Comparison of ENCODE assay signal across 8 mouse cellular contexts in the genomic region with DNA sequence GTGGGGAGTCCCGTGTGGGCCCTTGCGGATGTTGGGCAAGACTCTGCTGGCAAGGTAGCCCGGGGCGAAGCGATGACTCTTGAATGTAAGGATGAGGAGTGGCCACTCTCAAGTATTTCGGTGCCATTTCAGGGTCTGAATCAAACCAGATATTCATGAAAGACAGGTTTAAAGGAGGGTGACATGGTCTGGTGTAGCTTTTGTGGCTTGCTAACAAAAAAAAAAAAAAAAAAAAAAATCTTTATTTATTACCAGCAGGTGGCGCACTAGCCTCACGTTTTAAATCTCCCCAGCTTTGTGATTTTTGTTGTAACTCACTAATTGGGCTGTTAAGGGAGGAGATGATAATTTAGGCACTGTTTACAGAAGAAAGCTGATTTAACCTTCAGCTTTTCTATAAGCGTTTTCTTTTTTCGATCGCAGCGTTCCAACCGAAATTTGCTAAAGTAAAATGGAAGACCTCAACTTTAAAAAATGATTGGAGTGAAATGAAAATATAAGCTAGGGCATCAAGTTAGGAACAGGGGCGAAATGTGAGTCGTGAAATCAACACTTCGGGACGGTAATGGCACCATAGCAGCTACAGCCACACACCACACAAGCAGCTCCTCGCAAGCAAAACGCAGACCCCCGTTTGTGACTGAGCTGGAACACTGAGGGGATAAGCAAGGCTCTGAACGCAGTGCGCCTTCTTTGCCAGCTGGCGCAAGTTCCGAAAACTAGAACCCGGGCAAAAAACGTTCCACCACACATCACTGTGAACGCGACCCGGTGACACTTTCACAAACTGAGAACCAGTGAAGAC. TPM values are rescaled to one million over a fixed set of nuclear protein-coding genes. Genes with fewer than 3 reads are reported as not detected.
A peak's percentile ranks its signal among the peaks of the same experiment; 100 is the strongest.
DNase-seq lines count a peak whose midpoint lies in the region; ATAC-seq and TF ChIP-seq lines count a peak whose summit lies in the region.

No protein-coding gene starts in this region.

- TF ChIP-seq POLR2A in liver, adult 2 months (IDR thresholded peaks at IDR 0.05; ENCODE audit: extremely low read depth, insufficient read depth, low read length), result no peak

- H3K4me2 ChIP-seq in forebrain, embryonic 11.5 days (ENCODE audit: low read depth, low read length, severe bottlenecking), result no peak overlapping the region
- peak overlapping the region; percentile 28; the same call in 1 of the 2 replicates for H3K4me2 ChIP-seq in midbrain, postnatal 0 days (ENCODE audit: low read depth, low read length, poor library complexity, severe bottlenecking)

- H3K9me3 ChIP-seq in forebrain, embryonic 11.5 days (ENCODE audit: control insufficient read depth, low read length), result no peaks in the 10 kb centered on the region
- H3K9me3 ChIP-seq in midbrain, postnatal 0 days (ENCODE audit: low read length), result no peaks in the 10 kb centered on the region

- no peak overlapping the region for H3K27ac ChIP-seq in liver, adult 2 months (replicated peaks; ENCODE audit: insufficient read depth, low read depth, low read length)
- H3K27ac ChIP-seq in forebrain, embryonic 11.5 days (ENCODE audit: low read depth, low read length), result no peak overlapping the region
- no peak overlapping the region for H3K27ac ChIP-seq in midbrain, postnatal 0 days (ENCODE audit: low read depth, low read length)

- H3K4me1 ChIP-seq in liver, adult 2 months (ENCODE audit: control insufficient read depth, insufficient read depth, low read length), result no peaks in the 10 kb centered on the region
- H3K4me1 ChIP-seq in forebrain, embryonic 11.5 days (replicated peaks; ENCODE audit: control insufficient read depth, insufficient read depth, low read length), result no peaks in the 10 kb centered on the region
- no peaks in the 10 kb centered on the region; the same call in 1 of the 2 replicates for H3K4me1 ChIP-seq in midbrain, postnatal 0 days (ENCODE audit: insufficient read depth, low read length)

- peak; percentile 28; the same call in 1 of the 2 replicates for TF ChIP-seq CTCF in liver, adult 2 months (IDR thresholded peaks at IDR 0.05; ENCODE audit: low read depth, low read length)
- peak; percentile 72 for TF ChIP-seq CTCF in midbrain, postnatal 0 days (IDR thresholded peaks at IDR 0.05)

- H3K79me2 ChIP-seq in liver, adult 2 months (ENCODE audit: control insufficient read depth, insufficient read depth, low read length), result no peaks in the 10 kb centered on the region

- H3K27me3 ChIP-seq in liver, adult 2 months (ENCODE audit: control insufficient read depth, insufficient read depth, low read length), result no peaks in the 10 kb centered on the region
- H3K27me3 ChIP-seq in forebrain, embryonic 11.5 days (ENCODE audit: control insufficient read depth, insufficient read depth, low read length), result no peaks in the 10 kb centered on the region
- H3K27me3 ChIP-seq in midbrain, postnatal 0 days (ENCODE audit: insufficient read depth, low read length), result no peaks in the 10 kb centered on the region

- ATAC-seq in forebrain, embryonic 11.5 days (replicated peaks; ENCODE audit: low FRiP score), result peak; percentile 74
- ATAC-seq in midbrain, postnatal 0 days (ENCODE audit: low FRiP score), result peak; percentile 38; the same call in 1 of the 2 replicates

- DNase-seq in liver, adult 2 months (ENCODE audit: extremely low read depth, low read depth, low spot score), result peak; percentile 17
- DNase-seq in liver (no peak), R1 (ENCODE audit: low read depth, low spot score) (peak; percentile 56)
- DNase-seq in forebrain, embryonic 11.5 days (ENCODE audit: low spot score), result no peak
- peak; percentile 7 for DNase-seq in kidney, postnatal 14 days
- DNase-seq in midbrain, postnatal 0 days (ENCODE audit: low spot score), result peak; percentile 67
- no peak for DNase-seq in gastrocnemius, postnatal 25 days
- DNase-seq in layer of hippocampus, adult 9-10 months (ENCODE audit: low spot score), result no peak

- H3K9ac ChIP-seq in liver, adult 2 months (ENCODE audit: low read depth, low read length), result no peak overlapping the region
- H3K9ac ChIP-seq in forebrain, embryonic 11.5 days (ENCODE audit: low read length), result no peak overlapping the region
- no peak overlapping the region for H3K9ac ChIP-seq in midbrain, postnatal 0 days (replicated peaks; ENCODE audit: low read length, poor library complexity, severe bottlenecking)

- H3K4me3 ChIP-seq in liver, adult 2 months (ENCODE audit: insufficient read depth, low read depth, low read length), result no peak overlapping the region
- H3K4me3 ChIP-seq in forebrain, embryonic 11.5 days (ENCODE audit: low read depth, low read length), result no peak overlapping the region
- no peak overlapping the region for H3K4me3 ChIP-seq in midbrain, postnatal 0 days (ENCODE audit: low read depth, low read length)

- H3K36me3 ChIP-seq in liver, adult 2 months (ENCODE audit: control insufficient read depth, insufficient read depth, low read length), result no peaks in the 10 kb centered on the region
- H3K36me3 ChIP-seq in forebrain, embryonic 11.5 days (ENCODE audit: control insufficient read depth, insufficient read depth, low read length), result no peaks in the 10 kb centered on the region
- H3K36me3 ChIP-seq in midbrain, postnatal 0 days (ENCODE audit: insufficient read depth, low read length), result no peaks in the 10 kb centered on the region

- 45% methylated on average over 29 of the region's 29 CpGs for WGBS in liver, adult 2 months
- WGBS in forebrain, embryonic 11.5 days, result 63% methylated on average over 29 of the region's 29 CpGs
- 57% methylated on average over 29 of the region's 29 CpGs for WGBS in midbrain, postnatal 0 days

RNA-seq across cellular contexts. Expression of gene Erich3, which starts 16.8 kb away (rescaled TPM):
- total RNA-seq in liver, adult 2 months (2014; rRNA removed), result 0.09 and 0.13 TPM in 2 replicates
- not detected in 2 replicates for polyA plus RNA-seq in liver, adult 2 months (2012; rRNA removed)
- polyA plus RNA-seq in forebrain, embryonic 11.5 days (2014; fragmentation: Nextera tagmentation; extraction: Ambion mirVana), result 0.39 and 0.47 TPM in 2 replicates
- total RNA-seq in midbrain, postnatal 0 days (2014; rRNA removed), result 2.5 and 4.7 TPM in 2 replicates
- 3.3 and 3.8 TPM in 2 replicates for polyA plus RNA-seq in midbrain, postnatal 0 days (2015; fragmentation: Nextera tagmentation; extraction: Ambion mirVana)
- total RNA-seq in gastrocnemius, postnatal 25 days (2021), result not detected

RNA-seq across cellular contexts. Expression of gene Tyw3, which starts 49.9 kb away (rescaled TPM):
- 2.6 and 5.4 TPM in 2 replicates for total RNA-seq in liver, adult 2 months (2014; rRNA removed)
- polyA plus RNA-seq in liver, adult 2 months (2012; rRNA removed), result 5.3 and 5.6 TPM in 2 replicates
- 20.5 and 21.5 TPM in 2 replicates for polyA plus RNA-seq in forebrain, embryonic 11.5 days (2014; fragmentation: Nextera tagmentation; extraction: Ambion mirVana)
- 6.3 and 10.2 TPM in 2 replicates for total RNA-seq in midbrain, postnatal 0 days (2014; rRNA removed)
- polyA plus RNA-seq in midbrain, postnatal 0 days (2015; fragmentation: Nextera tagmentation; extraction: Ambion mirVana), result 9.9 and 10.7 TPM in 2 replicates
- total RNA-seq in gastrocnemius, postnatal 25 days (2021), result 1 to 10 TPM; 2.7 to 2.9 TPM

RNA-seq across cellular contexts. Expression of gene Cryz, which starts 50.3 kb away (rescaled TPM):
- total RNA-seq in liver, adult 2 months (2014; rRNA removed), result 72.3 and 82.2 TPM in 2 replicates
- 46.3 and 51.1 TPM in 2 replicates for polyA plus RNA-seq in liver, adult 2 months (2012; rRNA removed)
- polyA plus RNA-seq in forebrain, embryonic 11.5 days (2014; fragmentation: Nextera tagmentation; extraction: Ambion mirVana), result 20.5 and 20.6 TPM in 2 replicates
- 12.0 and 12.6 TPM in 2 replicates for total RNA-seq in midbrain, postnatal 0 days (2014; rRNA removed)
- polyA plus RNA-seq in midbrain, postnatal 0 days (2015; fragmentation: Nextera tagmentation; extraction: Ambion mirVana), result 12.3 and 13.9 TPM in 2 replicates
- 10 to 100 TPM; 10.9 to 12.1 TPM for total RNA-seq in gastrocnemius, postnatal 25 days (2021)

Comparison
In these comparisons a context has a peak if more than half of its experiments do, and no peak if none do; other contexts are left out.
1. DNase-seq: peak in liver, adult 2 months (single experiment), R1 (single experiment), kidney, postnatal 14 days (single experiment) and midbrain, postnatal 0 days (single experiment); none in liver (single experiment), forebrain, embryonic 11.5 days (single experiment), gastrocnemius, postnatal 25 days (single experiment) and layer of hippocampus, adult 9-10 months (single experiment).